Mouse (Mus musculus): Measurements from ENCODE around the gene Fkbp4. TPM values are rescaled to one million over a fixed set of nuclear protein-coding genes. Genes with fewer than 3 reads are reported as not detected.

Fkbp4 gene
- 35.0 TPM for polyA plus RNA-seq (2015; fragmentation: Illumina TruSeq; extraction: RNeasy Lipid Tissue Mini Kit (QIAGEN cat#74804); ENCODE audit: insufficient read depth, low read depth, low replicate concordance)

DNA sequence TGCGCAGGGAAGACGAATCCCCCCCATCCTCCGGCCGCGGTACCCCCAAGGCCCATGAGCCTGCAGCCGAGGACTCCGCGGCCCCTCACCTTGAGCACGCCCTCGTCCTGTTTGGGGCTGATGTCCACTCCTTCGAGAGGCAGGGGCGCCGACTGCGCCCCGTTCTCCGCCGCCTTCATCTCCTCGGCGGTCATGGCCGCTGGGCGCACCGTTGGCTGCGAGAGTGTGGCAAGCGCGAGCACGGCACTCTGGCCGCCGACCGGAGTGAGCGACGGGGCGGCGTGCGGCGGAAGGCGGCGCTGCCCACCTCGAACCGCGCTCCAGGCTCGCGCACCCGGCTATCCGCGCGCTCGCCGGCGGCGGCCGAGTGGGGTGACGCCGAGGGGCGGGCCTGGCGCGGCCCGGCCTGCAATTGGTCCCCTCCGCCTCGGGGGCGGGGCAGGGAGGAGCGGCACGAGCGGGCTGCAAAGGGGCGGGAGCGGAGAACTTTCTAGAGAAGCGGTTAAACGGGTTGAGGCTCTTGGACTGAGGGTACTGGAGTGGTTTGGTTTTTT lies at the start of gene Fkbp4:
Gene Fkbp4, minus strand, starts transcription at position 361 of the 554 bp plus-strand sequence.

DNA sequence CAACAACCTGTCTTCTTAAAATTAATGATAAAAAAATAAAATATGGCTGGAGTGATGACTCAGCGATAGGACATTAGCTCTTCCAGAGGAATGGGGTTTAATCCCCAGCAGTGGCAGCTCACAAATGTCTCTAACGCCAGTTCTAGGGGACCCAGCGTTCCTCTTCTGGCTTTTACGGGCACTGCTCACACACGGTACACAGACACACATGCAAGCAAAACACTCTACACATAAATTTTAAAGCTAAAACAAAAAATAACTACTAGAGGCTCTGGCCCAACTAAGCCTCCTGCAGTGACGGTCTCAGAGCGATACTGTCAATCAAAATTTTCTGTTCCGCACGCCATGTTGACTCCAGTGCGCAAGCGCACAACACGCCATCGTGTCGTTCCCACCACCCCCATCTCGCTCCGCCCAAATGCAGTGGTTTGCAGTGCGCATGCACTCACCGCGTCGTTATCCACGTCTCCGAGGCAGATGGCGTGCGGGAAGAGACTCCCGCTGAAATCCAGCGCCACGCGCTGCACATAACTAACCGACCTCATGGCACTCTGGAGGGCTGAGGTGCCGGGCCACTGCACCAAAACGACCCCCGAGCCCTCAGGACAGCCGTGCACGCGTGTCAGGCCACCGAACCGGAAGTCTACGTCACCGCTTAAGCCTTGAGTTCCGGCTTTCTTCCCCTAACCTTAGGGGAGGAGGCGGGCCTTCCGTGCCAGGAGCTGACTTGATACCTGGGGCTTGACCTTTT lies 14.0 kb downstream of the Fkbp4 start, which contains the start of gene Itfg2:
Gene Itfg2, minus strand, starts transcription at position 663 of the 751 bp plus-strand sequence.

DNA sequence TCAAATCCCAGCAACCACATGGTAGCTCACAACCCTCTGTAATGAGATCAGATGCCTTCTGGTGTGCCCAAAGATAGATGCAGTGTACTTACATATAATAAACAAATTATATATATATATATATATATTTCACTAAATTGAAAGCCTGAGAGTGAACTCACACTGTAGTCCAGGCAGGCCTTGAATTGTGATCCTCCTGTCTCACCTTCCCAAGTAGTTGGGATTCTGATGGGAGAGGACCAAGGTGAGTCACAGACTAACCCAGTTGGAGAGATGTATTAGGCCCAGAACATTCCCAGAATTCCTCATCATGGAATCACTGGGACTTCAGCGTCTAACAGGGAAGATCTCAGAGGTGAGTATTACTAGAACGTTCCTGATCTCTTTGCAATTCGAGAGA lies 39.5 kb downstream of the Fkbp4 start, which contains the start of gene Nrip2:
Gene Nrip2, plus strand, starts transcription at position 301 of the 400 bp plus-strand sequence.

Other genes starting within 250 kb of the Fkbp4 start
- 2.6 TPM for gene Tead4, start 137.9 kb downstream of the Fkbp4 start, polyA plus RNA-seq (2015; fragmentation: Illumina TruSeq; extraction: RNeasy Lipid Tissue Mini Kit (QIAGEN cat#74804); ENCODE audit: insufficient read depth, low read depth, low replicate concordance)
- gene Tulp3, start 82.8 kb downstream of the Fkbp4 start, polyA plus RNA-seq (2015; fragmentation: Illumina TruSeq; extraction: RNeasy Lipid Tissue Mini Kit (QIAGEN cat#74804); ENCODE audit: insufficient read depth, low read depth, low replicate concordance), result 3.4 TPM
- 9.0 TPM for gene Rhno1, start 75.8 kb downstream of the Fkbp4 start, polyA plus RNA-seq (2015; fragmentation: Illumina TruSeq; extraction: RNeasy Lipid Tissue Mini Kit (QIAGEN cat#74804); ENCODE audit: insufficient read depth, low read depth, low replicate concordance)
- gene Foxm1, start 75.7 kb downstream of the Fkbp4 start, polyA plus RNA-seq (2015; fragmentation: Illumina TruSeq; extraction: RNeasy Lipid Tissue Mini Kit (QIAGEN cat#74804); ENCODE audit: insufficient read depth, low read depth, low replicate concordance), result 0.33 TPM
- not detected for gene Tex52, start 63.2 kb downstream of the Fkbp4 start, polyA plus RNA-seq (2015; fragmentation: Illumina TruSeq; extraction: RNeasy Lipid Tissue Mini Kit (QIAGEN cat#74804); ENCODE audit: insufficient read depth, low read depth, low replicate concordance)
- not detected for gene Gm44596, start 63.2 kb downstream of the Fkbp4 start, polyA plus RNA-seq (2015; fragmentation: Illumina TruSeq; extraction: RNeasy Lipid Tissue Mini Kit (QIAGEN cat#74804); ENCODE audit: insufficient read depth, low read depth, low replicate concordance)
- gene Nrip2, start 39.4 kb downstream of the Fkbp4 start, polyA plus RNA-seq (2015; fragmentation: Illumina TruSeq; extraction: RNeasy Lipid Tissue Mini Kit (QIAGEN cat#74804); ENCODE audit: insufficient read depth, low read depth, low replicate concordance), result 2.7 TPM
- 9.5 TPM for gene Itfg2, start 13.7 kb downstream of the Fkbp4 start, polyA plus RNA-seq (2015; fragmentation: Illumina TruSeq; extraction: RNeasy Lipid Tissue Mini Kit (QIAGEN cat#74804); ENCODE audit: insufficient read depth, low read depth, low replicate concordance)
- gene Pzp, start 88.0 kb upstream of the Fkbp4 start, polyA plus RNA-seq (2015; fragmentation: Illumina TruSeq; extraction: RNeasy Lipid Tissue Mini Kit (QIAGEN cat#74804); ENCODE audit: insufficient read depth, low read depth, low replicate concordance), result not detected
- 2.3 TPM for gene A2ml1, start 142.9 kb upstream of the Fkbp4 start, polyA plus RNA-seq (2015; fragmentation: Illumina TruSeq; extraction: RNeasy Lipid Tissue Mini Kit (QIAGEN cat#74804); ENCODE audit: insufficient read depth, low read depth, low replicate concordance)
- gene Klrb1a, start 184.9 kb upstream of the Fkbp4 start, polyA plus RNA-seq (2015; fragmentation: Illumina TruSeq; extraction: RNeasy Lipid Tissue Mini Kit (QIAGEN cat#74804); ENCODE audit: insufficient read depth, low read depth, low replicate concordance), result not detected
- not detected for gene Clec2h, start 223.7 kb upstream of the Fkbp4 start, polyA plus RNA-seq (2015; fragmentation: Illumina TruSeq; extraction: RNeasy Lipid Tissue Mini Kit (QIAGEN cat#74804); ENCODE audit: insufficient read depth, low read depth, low replicate concordance)

Measured in pancreas, adult 10 weeks (tissue).